Mouse (Mus musculus) hindbrain, embryonic 11.5 days (tissue): Measurements from ENCODE around the gene Pnliprp1. TPM values are rescaled to one million over a fixed set of nuclear protein-coding genes. Genes with fewer than 3 reads are reported as not detected.

Experiments
- ATAC-seq: fragments of 200-750 bp; cut with Nextera tagmentation; 2 replicates; pipeline ENCODE4 v1.8.0; 2017; ENCODE audit warnings: mild to moderate bottlenecking, moderate TSS enrichment, moderate library complexity; ENCODE audit not compliant: low FRiP score
- DNase-seq: peaks from one replicate; pipeline ENCODE4 v3.0.0-alpha.2; 2015; ENCODE audit warnings: low spot score
- H3K27ac ChIP-seq: fragments of 300-500 bp; sonication (generic); 2 replicates; pipeline ENCODE4 v1.5.1; 2014; ENCODE audit warnings: mild to moderate bottlenecking, low read depth, low read length
- H3K27me3 ChIP-seq: fragments of 300-500 bp; sonication (generic); 2 replicates; pipeline ENCODE4 v1.6.1; 2014; ENCODE audit warnings: mild to moderate bottlenecking, low read length, moderate library complexity, mixed read lengths; ENCODE audit not compliant: control insufficient read depth, insufficient read depth
- H3K36me3 ChIP-seq: fragments of 300-500 bp; sonication (generic); 2 replicates; pipeline ENCODE4 v1.6.1; 2014; ENCODE audit warnings: mild to moderate bottlenecking, low read length, moderate library complexity, mixed read lengths; ENCODE audit not compliant: control insufficient read depth, insufficient read depth
- H3K4me1 ChIP-seq: fragments of 300-500 bp; sonication (generic); replicated peaks from 2 replicates; pipeline ENCODE4 v1.6.1; 2014; ENCODE audit warnings: low read length, mixed read lengths; ENCODE audit not compliant: control insufficient read depth, insufficient read depth
- H3K4me2 ChIP-seq: fragments of 300-500 bp; sonication (generic); replicated peaks from 2 replicates; pipeline ENCODE4 v1.6.1; 2014; ENCODE audit warnings: mild to moderate bottlenecking, low read depth, low read length
- H3K4me3 ChIP-seq: fragments of 300-500 bp; sonication (generic); 2 replicates; pipeline ENCODE4 v1.5.1; 2014; ENCODE audit warnings: low read depth, low read length
- H3K9ac ChIP-seq: fragments of 300-500 bp; sonication (generic); 2 replicates; pipeline ENCODE4 v1.6.1; 2014; ENCODE audit warnings: low read depth, low read length
- H3K9me3 ChIP-seq: fragments of 300-500 bp; sonication (generic); 2 replicates; pipeline ENCODE4 v1.6.1; 2016; ENCODE audit warnings: low read length; ENCODE audit not compliant: control insufficient read depth
- WGBS: fragments of 180-500 bp; shearing (Covaris S2); extraction: QIAGEN DNeasy Blood & Tissue Kit; methylation state at CpG from one replicate; pipeline ENCODE4 v1.1.7; 2014; 5-methylcytosine and 5-hydroxymethylcytosine counted together
- polyA plus RNA-seq: library from polyadenylated mRNA; unstranded; fragments of >200 nt; fragmentation: Nextera tagmentation; extraction: Ambion mirVana; gene quantifications from 2 replicates; pipeline ENCODE4 v1.2.1, GENCODE M21; 2014

The Pnliprp1 gene
- polyA plus RNA-seq, 1 experiment from 2014 or later: not detected

DNA sequence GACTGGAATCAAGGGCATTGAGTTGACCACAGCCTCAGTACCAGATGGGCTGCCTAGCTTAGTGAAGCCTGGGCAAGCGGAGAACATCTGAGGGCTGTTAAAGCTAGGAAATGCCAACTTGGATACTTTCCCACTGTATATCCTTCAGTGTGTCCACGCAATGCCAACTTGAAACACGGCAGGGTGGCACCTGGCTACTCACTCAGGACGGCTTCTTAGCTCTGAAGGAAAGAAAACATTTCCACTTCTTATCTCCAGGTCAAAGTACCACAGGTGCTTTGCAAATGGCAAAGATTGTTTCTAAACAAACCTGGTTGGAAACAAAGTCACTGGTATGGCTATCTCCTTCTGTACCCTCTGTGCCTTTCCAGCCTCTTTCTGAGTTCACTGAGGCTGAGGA, 30.2 kb downstream of the Pnliprp1 start:
- Histone ChIP-seq H3K4me2 (no peak overlapping the region), H3K27ac (no peak overlapping the region), H3K9ac (no peak overlapping the region), H3K36me3 (no peaks in the 10 kb centered on the region), H3K9me3 (no peaks in the 10 kb centered on the region), H3K4me3 (no peak overlapping the region), H3K4me1 (no peaks in the 10 kb centered on the region), H3K27me3 (no peaks in the 10 kb centered on the region)
- DNase-seq: no peak
- WGBS: 89% methylated on average over 4 of the region's 4 CpGs
- ATAC-seq: no peak

DNA sequence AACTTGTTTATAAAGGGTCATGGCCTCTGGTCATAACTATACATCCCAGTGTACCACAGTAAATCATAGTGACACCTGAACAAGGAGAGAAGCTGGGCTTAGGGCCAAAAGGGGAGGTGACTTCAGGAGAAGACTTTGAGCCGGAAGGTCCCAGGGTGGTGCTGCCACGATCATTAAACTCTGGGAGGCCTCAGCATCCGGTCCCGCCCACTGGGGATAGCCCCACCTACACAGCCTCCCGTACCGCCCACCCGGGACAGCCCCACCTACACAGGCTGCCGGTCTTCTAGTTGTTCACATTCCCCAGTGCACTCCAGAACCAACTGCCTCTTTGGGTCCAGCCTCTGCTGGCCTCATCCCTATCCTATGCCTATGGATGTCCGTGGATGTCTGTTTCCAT, 30.7 kb downstream of the Pnliprp1 start, which contains the start of gene Pnliprp2:
Gene Pnliprp2 (plus strand): TSS at position 297 of the 400 bp plus-strand sequence.
- H3K4me3 ChIP-seq: no peak within 1 kb of the TSS
- H3K36me3 ChIP-seq: no peaks in the 10 kb centered on the region
- H3K4me1 ChIP-seq: no peaks in the 10 kb centered on the region
- H3K4me2 ChIP-seq: no peak within 1 kb of the TSS
- DNase-seq (no peak), ATAC-seq (no peak)
- H3K9ac ChIP-seq: no peak within 1 kb of the TSS
- H3K27ac ChIP-seq: no peak within 1 kb of the TSS
- no peaks in the 10 kb centered on the region for H3K9me3 ChIP-seq
- WGBS: 66% methylated on average over 9 of the region's 9 CpGs
- H3K27me3 ChIP-seq: no peaks in the 10 kb centered on the region

DNA sequence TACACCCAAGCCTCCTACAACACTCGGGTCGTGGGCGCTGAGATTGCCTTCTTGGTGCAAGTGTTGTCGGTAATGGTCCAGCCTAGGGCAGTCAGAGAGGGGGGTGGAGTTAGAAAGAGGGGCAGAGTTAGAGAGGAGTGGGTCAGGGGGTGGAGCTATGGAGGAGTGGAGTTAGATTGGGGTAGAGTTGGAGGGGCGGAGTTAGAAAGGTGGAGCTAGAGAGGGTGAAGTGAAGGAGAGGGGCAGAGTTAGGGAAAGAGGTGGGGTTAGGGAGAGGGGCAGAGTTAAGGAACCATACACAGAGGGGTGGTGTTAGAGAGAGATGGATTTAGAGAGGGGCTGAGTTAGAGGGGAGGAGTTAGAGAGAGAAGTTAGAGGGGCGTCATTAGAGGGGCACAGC, 33.6 kb downstream of the Pnliprp1 start:
- DNase-seq (no peak), ATAC-seq (no peak)
- no peaks in the 10 kb centered on the region for H3K9me3 ChIP-seq
- no peaks in the 10 kb centered on the region for H3K36me3 ChIP-seq
- no peak overlapping the region for H3K27ac ChIP-seq
- no peak overlapping the region for H3K4me2 ChIP-seq
- 17% methylated on average over 6 of the region's 6 CpGs for WGBS
- no peak overlapping the region for H3K9ac ChIP-seq
- H3K4me1 ChIP-seq: no peaks in the 10 kb centered on the region
- no peaks in the 10 kb centered on the region for H3K27me3 ChIP-seq
- H3K4me3 ChIP-seq: no peak overlapping the region

DNA sequence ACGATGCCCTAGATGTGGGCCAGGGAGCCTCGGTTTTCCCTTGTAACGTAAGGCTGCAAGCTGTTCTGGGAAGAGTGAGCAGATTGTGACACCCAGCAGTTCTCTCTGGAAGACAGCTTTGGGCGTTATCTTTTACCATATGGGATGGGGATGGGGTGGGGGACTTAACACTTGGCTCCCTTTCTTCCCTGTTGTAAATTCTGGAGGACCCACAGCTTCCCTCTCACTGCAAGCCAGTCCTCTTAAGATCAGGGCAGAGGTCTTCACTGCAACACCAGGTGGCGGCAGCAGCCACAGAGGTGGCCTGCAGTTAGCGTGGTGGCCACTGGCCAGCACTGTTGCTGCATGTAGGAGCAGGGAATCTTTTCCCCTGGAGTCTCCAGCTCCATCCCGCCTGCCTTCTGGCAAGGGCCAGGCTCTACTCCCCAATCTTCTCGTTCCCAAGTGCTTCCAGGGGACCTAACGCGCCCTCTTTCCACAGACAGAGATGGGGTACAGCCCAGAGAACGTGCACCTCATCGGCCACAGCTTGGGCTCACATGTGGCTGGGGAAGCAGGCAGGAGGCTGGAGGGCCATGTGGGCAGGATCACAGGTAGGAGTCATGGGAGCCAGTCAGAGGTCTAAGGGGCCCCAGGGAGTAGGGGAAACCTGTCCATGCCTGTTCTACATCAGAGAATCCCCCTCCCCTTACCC, 34.3 kb downstream of the Pnliprp1 start:
- no peaks in the 10 kb centered on the region for H3K36me3 ChIP-seq
- H3K9ac ChIP-seq: 0 out of 2 replicates have a peak overlapping the region, but pooled peaks have one; percentile 17
- no peaks in the 10 kb centered on the region for H3K27me3 ChIP-seq
- H3K9me3 ChIP-seq: no peaks in the 10 kb centered on the region
- whole genome bisulfite sequencing: 11% methylated on average over 12 of the region's 12 CpGs
- ATAC-seq (peak; percentile 73), DNase-seq (peak; percentile 74)
- no peak overlapping the region for H3K27ac ChIP-seq
- H3K4me2 ChIP-seq: no peak overlapping the region
- no peak overlapping the region for H3K4me3 ChIP-seq
- H3K4me1 ChIP-seq: no peaks in the 10 kb centered on the region

DNA sequence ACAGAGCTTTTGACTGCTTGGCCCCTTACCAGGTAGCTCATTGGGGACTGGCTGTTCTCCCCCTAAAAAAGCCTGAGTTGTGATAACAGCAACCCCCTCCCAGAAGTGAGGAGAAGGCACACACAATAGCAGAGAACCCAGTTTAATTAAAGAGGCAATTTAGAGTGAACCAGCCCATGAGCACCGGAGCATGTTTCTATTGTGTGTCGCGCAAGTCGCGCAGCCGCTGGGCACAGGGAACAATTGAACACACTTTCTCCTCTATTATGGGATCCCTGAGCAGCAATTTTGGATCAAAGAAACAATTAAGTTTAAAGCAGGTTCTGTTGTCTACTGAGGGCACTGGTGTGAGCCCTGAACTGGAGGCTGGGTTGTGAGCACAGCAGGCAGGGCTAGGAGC, 38.6 kb downstream of the Pnliprp1 start:
- no peaks in the 10 kb centered on the region for H3K27me3 ChIP-seq
- no peak for ATAC-seq
- no peak for DNase-seq
- H3K27ac ChIP-seq: no peak overlapping the region
- WGBS: 32% methylated on average over 6 of the region's 6 CpGs
- no peaks in the 10 kb centered on the region for H3K36me3 ChIP-seq
- no peak overlapping the region for H3K9ac ChIP-seq
- H3K4me3 ChIP-seq: no peak overlapping the region
- H3K9me3 ChIP-seq: no peaks in the 10 kb centered on the region
- H3K4me1 ChIP-seq: no peaks in the 10 kb centered on the region
- H3K4me2 ChIP-seq: no peak overlapping the region

DNA sequence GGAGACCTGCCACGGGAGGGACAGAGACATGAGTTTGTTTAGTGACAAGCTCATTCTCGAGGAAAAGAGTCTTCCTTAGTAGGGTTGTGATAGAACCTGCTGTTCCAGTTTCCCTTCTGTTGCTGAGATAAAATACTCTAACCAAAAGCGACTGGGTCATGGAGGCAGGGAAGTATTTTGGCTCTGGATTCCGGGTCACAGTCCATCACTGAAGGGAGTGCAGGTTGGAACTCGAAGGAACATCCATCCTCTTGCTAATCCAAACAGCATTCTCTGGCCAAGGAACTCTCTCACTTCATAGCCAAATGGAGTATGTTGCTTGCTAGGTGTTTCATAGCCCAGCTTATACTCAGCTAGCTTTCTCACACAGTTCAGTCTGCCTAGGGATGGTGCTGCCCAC, 47.8 kb downstream of the Pnliprp1 start:
- Histone ChIP-seq H3K27me3 (no peaks in the 10 kb centered on the region), H3K36me3 (no peaks in the 10 kb centered on the region), H3K4me3 (no peak overlapping the region), H3K4me2 (no peak overlapping the region), H3K9ac (no peak overlapping the region), H3K4me1 (no peaks in the 10 kb centered on the region; the same call in 1 of the 2 replicates), H3K27ac (no peak overlapping the region), H3K9me3 (no peaks in the 10 kb centered on the region)
- DNase-seq (no peak), ATAC-seq (no peak)
- WGBS: 77% methylated on average over 5 of the region's 5 CpGs

DNA sequence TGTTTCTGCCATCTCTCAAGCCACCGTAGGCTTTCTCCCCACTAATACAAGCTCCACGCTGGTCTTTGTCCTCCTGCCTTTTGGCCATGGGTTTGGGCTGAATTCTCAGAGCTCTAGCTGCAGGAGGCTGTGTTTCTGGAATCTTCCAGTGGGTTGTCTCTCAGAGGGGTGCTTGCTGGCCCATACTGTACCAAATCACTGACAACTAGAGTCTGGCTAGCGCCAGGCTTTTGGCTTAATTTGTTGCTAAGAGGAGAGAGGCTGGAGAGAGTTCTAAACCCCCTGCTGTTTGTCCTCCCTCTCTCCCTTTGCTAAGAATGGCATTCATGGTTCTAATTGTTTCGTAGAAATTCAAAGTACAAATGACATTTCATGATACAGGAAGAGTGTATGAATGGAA, 52.9 kb downstream of the Pnliprp1 start:
- no peak for ATAC-seq
- Histone ChIP-seq H3K9me3 (no peaks in the 10 kb centered on the region), H3K27ac (no peak overlapping the region), H3K36me3 (no peaks in the 10 kb centered on the region), H3K9ac (no peak overlapping the region), H3K27me3 (no peaks in the 10 kb centered on the region), H3K4me3 (no peak overlapping the region), H3K4me1 (no peaks in the 10 kb centered on the region; the same call in 1 of the 2 replicates), H3K4me2 (no peak overlapping the region)
- 41% methylated on average over 4 of the region's 4 CpGs for WGBS
- no peak for DNase-seq

DNA sequence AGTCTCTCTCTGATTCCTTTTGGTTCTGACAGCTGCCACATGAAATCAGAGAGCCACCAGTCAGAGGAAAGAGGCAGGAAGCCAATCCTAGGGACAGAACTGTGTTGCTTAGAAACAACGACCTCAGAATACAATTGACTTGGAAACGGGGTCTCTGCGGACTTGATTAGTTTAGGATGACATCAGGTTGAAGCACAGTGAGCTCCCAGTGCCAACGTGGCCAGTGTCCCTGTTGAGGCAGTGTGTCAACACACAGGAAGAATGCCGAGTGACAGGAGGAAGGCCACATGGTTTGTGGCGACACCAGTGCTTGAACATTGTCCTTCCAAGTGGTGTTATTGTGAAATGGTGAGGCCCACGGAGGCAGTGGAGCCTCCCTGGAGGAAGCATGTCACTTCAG, 55.3 kb downstream of the Pnliprp1 start:
- peak; percentile 33 for DNase-seq
- 0 out of 2 replicates have a peak, but pooled peaks have one; percentile 45 for ATAC-seq
- WGBS: 38% methylated on average over 7 of the region's 7 CpGs
- Histone ChIP-seq H3K9ac (no peak overlapping the region), H3K4me2 (no peak overlapping the region), H3K27me3 (no peaks in the 10 kb centered on the region), H3K4me3 (no peak overlapping the region), H3K9me3 (no peaks in the 10 kb centered on the region), H3K36me3 (no peaks in the 10 kb centered on the region), H3K4me1 (no peaks in the 10 kb centered on the region; the same call in 1 of the 2 replicates), H3K27ac (no peak overlapping the region)

DNA sequence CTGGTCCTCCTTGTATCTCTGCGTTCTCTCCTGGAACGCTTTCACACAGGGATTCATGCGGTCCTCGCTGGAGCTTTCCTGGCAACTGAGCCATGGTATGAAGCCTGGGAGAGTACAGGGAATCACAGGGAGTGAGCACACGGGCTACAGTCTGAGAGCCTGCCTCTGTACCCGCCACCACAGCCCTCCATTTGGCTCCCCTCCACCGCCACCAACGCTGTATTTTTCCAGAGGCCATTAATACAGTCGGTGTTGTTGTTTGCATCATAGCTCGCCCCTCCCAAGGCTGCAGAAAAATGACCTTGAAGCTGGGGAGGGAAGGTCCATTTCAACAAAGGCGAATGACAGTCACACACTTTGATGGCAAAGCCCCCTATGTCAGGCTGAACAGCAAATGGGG, 60.5 kb downstream of the Pnliprp1 start:
- no peak overlapping the region for H3K27ac ChIP-seq

More for the DNA sequence above, 60.5 kb downstream of the Pnliprp1 start:
- no peak overlapping the region for H3K4me2 ChIP-seq
- no peak for DNase-seq
- ATAC-seq: no peak
- H3K9ac ChIP-seq: no peak overlapping the region
- H3K4me1 ChIP-seq: no peaks in the 10 kb centered on the region
- H3K4me3 ChIP-seq: no peak overlapping the region
- no peaks in the 10 kb centered on the region for H3K36me3 ChIP-seq
- 85% methylated on average over 11 of the region's 11 CpGs for WGBS
- no peaks in the 10 kb centered on the region for H3K9me3 ChIP-seq
- no peaks in the 10 kb centered on the region for H3K27me3 ChIP-seq
